ENCODE assay signal across 8 mouse cellular contexts in the genomic region with DNA sequence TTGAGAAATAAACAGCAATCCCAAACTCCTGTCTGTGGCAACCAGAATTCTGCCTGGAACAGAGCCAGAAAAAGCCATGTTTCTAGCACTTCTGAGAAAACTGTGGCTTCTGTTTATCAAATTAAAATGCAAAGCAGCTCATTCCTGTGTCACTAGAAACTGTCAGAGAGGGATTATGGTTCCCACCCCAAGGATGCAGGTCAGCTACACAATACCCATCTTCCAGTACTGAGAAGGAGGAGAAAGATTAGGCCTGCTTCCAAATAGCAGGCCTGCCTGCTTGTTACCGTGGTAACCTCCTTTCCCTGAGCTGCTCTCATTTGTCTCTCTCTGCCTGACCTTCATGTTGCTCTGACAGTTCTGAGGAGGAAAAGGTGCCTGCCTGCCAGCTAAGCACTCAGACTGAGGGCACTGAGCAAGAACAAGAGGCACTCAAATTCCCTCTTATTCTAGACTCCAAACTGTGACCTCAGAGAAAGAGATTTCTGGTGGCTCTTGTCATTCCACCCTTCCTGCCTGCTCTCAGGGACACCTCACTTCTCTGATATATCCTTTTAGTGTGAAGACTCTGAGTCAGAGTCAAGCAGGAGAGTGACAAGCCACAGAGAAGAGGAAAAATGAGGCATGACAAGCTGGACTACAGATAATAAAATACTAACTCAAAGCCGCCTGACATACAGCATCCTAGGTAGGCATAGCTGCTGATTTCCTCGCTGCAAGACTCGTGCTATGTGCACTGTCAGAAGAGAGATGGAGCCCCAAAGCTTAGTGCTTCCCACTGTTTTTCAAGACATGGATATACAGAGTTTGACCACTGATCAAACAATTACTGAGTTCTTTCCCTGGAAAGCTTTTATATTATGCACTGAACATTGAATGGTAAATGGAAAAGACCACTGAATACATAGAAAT.
DNase-seq lines count a peak whose midpoint lies in the region; ATAC-seq lines count a peak whose summit lies in the region.

No protein-coding gene starts in this region.

- 0 out of 2 replicates have a peak overlapping the region, but pooled peaks have one; percentile 19 for H3K27ac ChIP-seq in liver, embryonic 11.5 days (ENCODE audit: low read depth, low read length)
- peak overlapping the region; percentile 25; the same call in 1 of the 2 replicates for H3K27ac ChIP-seq in embryonic facial prominence, embryonic 15.5 days (replicated peaks)

- H3K9ac ChIP-seq in liver, embryonic 11.5 days (ENCODE audit: low read depth, low read length) = no peak overlapping the region
- H3K9ac ChIP-seq in embryonic facial prominence, embryonic 15.5 days = no peak overlapping the region

- DNase-seq in liver, embryonic 11.5 days (ENCODE audit: low spot score) = no peak
- no peak for DNase-seq in liver
- DNase-seq in heart, postnatal 36 days = peak; percentile 18 to 29
- peak; percentile 55 to 79 for DNase-seq in layer of hippocampus, adult 8-10 months (ENCODE audit: low spot score in 2 of 2)
- DNase-seq in lung, postnatal 14 days = peak; percentile 61
- peak; percentile 44 for DNase-seq in right cerebral cortex, postnatal 25 days
- no peak for DNase-seq in gastrocnemius, postnatal 14 days

- intact Hi-C loops in heart, postnatal 36 days (cut with DNase I) = no loop called here
- intact Hi-C loops in gastrocnemius, postnatal 14 days (cut with DNase I; ENCODE audit: low total_unique reads) = no loop called here

- no peaks in the 10 kb centered on the region for H3K27me3 ChIP-seq in liver, embryonic 11.5 days (replicated peaks; ENCODE audit: control insufficient read depth, insufficient read depth, low read length)
- no peaks in the 10 kb centered on the region for H3K27me3 ChIP-seq in embryonic facial prominence, embryonic 15.5 days

- H3K4me3 ChIP-seq in liver, embryonic 11.5 days (ENCODE audit: low read depth, low read length) = no peak overlapping the region
- H3K4me3 ChIP-seq in embryonic facial prominence, embryonic 15.5 days (replicated peaks) = no peak overlapping the region

- H3K36me3 ChIP-seq in liver, embryonic 11.5 days (ENCODE audit: control insufficient read depth, insufficient read depth, low read length) = no peaks in the 10 kb centered on the region
- H3K36me3 ChIP-seq in embryonic facial prominence, embryonic 15.5 days = 0 out of 2 replicates have a peak, but pooled peaks cover 3% of the 10 kb centered on the region

- no peak overlapping the region for H3K4me2 ChIP-seq in liver, embryonic 11.5 days
- H3K4me2 ChIP-seq in embryonic facial prominence, embryonic 15.5 days (replicated peaks) = no peak overlapping the region

- no peaks in the 10 kb centered on the region for H3K9me3 ChIP-seq in liver, embryonic 11.5 days (ENCODE audit: control insufficient read depth, low read length)
- H3K9me3 ChIP-seq in embryonic facial prominence, embryonic 15.5 days (replicated peaks) = no peaks in the 10 kb centered on the region

- peaks cover 26% of the 10 kb centered on the region for H3K4me1 ChIP-seq in liver, embryonic 11.5 days (replicated peaks; ENCODE audit: control insufficient read depth, insufficient read depth, low read length)
- H3K4me1 ChIP-seq in embryonic facial prominence, embryonic 15.5 days = peaks cover 24% of the 10 kb centered on the region

- ATAC-seq in liver, embryonic 11.5 days (replicated peaks; ENCODE audit: low FRiP score) = no peak
- no peak; the same call in 1 of the 2 replicates for ATAC-seq in embryonic facial prominence, embryonic 15.5 days (ENCODE audit: insufficient number of reproducible peaks, low FRiP score, low TSS enrichment, low read depth)

- 48% methylated on average over 4 of the region's 4 CpGs for WGBS in liver, embryonic 11.5 days
- WGBS in embryonic facial prominence, embryonic 15.5 days = 53% methylated on average over 4 of the region's 4 CpGs

Comparison
In these comparisons a context has a peak if more than half of its experiments do, and no peak if none do; other contexts are left out.
1. DNase-seq: peak in heart, postnatal 36 days (2 of 2), layer of hippocampus, adult 8-10 months (2 of 2), lung, postnatal 14 days (single experiment) and right cerebral cortex, postnatal 25 days (single experiment); none in liver, embryonic 11.5 days (single experiment), liver (single experiment) and gastrocnemius, postnatal 14 days (single experiment).